Mouse (Mus musculus): ENCODE data around the gene Cotl1. TPM values are rescaled to one million over a fixed set of nuclear protein-coding genes. Genes with fewer than 3 reads are reported as not detected.

The Cotl1 gene
- total and polyA plus RNA-seq, 2 experiments = 12.4 to 40.3 TPM

- peaks cover 3% of the 10 kb centered on the region; the same call in 1 of the 2 replicates for H3K4me1 ChIP-seq (ENCODE audit: control insufficient read depth, insufficient read depth, low read length)
- H3K9ac ChIP-seq (ENCODE audit: low read depth, low read length) = no peak overlapping the region
Measured at GRCm38 (mm10) chr8:119817446-119817845, 22.9 kb downstream of the Cotl1 start.

GRCm38 (mm10) chr8:119816219-119816618, 24.1 kb downstream of the Cotl1 start:
- Histone ChIP-seq H3K9ac (ENCODE audit: low read depth, low read length) (no peak overlapping the region), H3K27ac (replicated peaks; ENCODE audit: insufficient read depth, low read depth, low read length) (no peak overlapping the region), H3K36me3 (ENCODE audit: control insufficient read depth, insufficient read depth, low read length) (no peaks in the 10 kb centered on the region), H3K79me2 (ENCODE audit: control insufficient read depth, insufficient read depth, low read length) (no peaks in the 10 kb centered on the region), H3K27me3 (ENCODE audit: control insufficient read depth, insufficient read depth, low read length) (no peaks in the 10 kb centered on the region), H3K4me1 (ENCODE audit: control insufficient read depth, insufficient read depth, low read length) (peaks cover 3% of the 10 kb centered on the region; the same call in 1 of the 2 replicates), H3K4me3 (ENCODE audit: insufficient read depth, low read depth, low read length) (no peak overlapping the region)
- WGBS = 88% methylated on average over 6 of the region's 6 CpGs
- no peak for TF ChIP-seq CTCF (IDR thresholded peaks at IDR 0.05; ENCODE audit: low read depth, low read length)
- no peak for TF ChIP-seq POLR2A (IDR thresholded peaks at IDR 0.05; ENCODE audit: extremely low read depth, insufficient read depth, low read length)
- DNase-seq (ENCODE audit: extremely low read depth, low read depth, low spot score) = no peak

More at GRCm38 (mm10) chr8:119817446-119817845, 22.9 kb downstream of the Cotl1 start:
- H3K27me3 ChIP-seq (ENCODE audit: control insufficient read depth, insufficient read depth, low read length) = no peaks in the 10 kb centered on the region
- H3K4me3 ChIP-seq (ENCODE audit: insufficient read depth, low read depth, low read length) = no peak overlapping the region
- 51% methylated on average over 12 of the region's 12 CpGs for WGBS
- H3K36me3 ChIP-seq (ENCODE audit: control insufficient read depth, insufficient read depth, low read length) = no peaks in the 10 kb centered on the region
- H3K27ac ChIP-seq (replicated peaks; ENCODE audit: insufficient read depth, low read depth, low read length) = no peak overlapping the region
- no peak for TF ChIP-seq POLR2A (IDR thresholded peaks at IDR 0.05; ENCODE audit: extremely low read depth, insufficient read depth, low read length)
- TF ChIP-seq CTCF (IDR thresholded peaks at IDR 0.05; ENCODE audit: low read depth, low read length) = no peak
- H3K79me2 ChIP-seq (ENCODE audit: control insufficient read depth, insufficient read depth, low read length) = no peaks in the 10 kb centered on the region
- peak; percentile 29 for DNase-seq (ENCODE audit: extremely low read depth, low read depth, low spot score)

GRCm38 (mm10) chr8:119812650-119813431, 27.5 kb downstream of the Cotl1 start:
- Histone ChIP-seq H3K27ac (replicated peaks; ENCODE audit: insufficient read depth, low read depth, low read length) (0 out of 2 replicates have a peak overlapping the region, but pooled peaks have one; percentile 3), H3K36me3 (ENCODE audit: control insufficient read depth, insufficient read depth, low read length) (no peaks in the 10 kb centered on the region), H3K27me3 (ENCODE audit: control insufficient read depth, insufficient read depth, low read length) (no peaks in the 10 kb centered on the region), H3K79me2 (ENCODE audit: control insufficient read depth, insufficient read depth, low read length) (no peaks in the 10 kb centered on the region), H3K9ac (ENCODE audit: low read depth, low read length) (0 out of 2 replicates have a peak overlapping the region, but pooled peaks have one; percentile 1), H3K4me1 (ENCODE audit: control insufficient read depth, insufficient read depth, low read length) (peaks cover 3% of the 10 kb centered on the region; the same call in 1 of the 2 replicates), H3K4me3 (ENCODE audit: insufficient read depth, low read depth, low read length) (no peak overlapping the region)
- TF ChIP-seq CTCF (IDR thresholded peaks at IDR 0.05; ENCODE audit: low read depth, low read length) (no peak), POLR2A (IDR thresholded peaks at IDR 0.05; ENCODE audit: extremely low read depth, insufficient read depth, low read length) (no peak)
- peak; percentile 51 for DNase-seq (ENCODE audit: extremely low read depth, low read depth, low spot score)
- 66% methylated on average over 12 of the region's 12 CpGs for WGBS

DNA sequence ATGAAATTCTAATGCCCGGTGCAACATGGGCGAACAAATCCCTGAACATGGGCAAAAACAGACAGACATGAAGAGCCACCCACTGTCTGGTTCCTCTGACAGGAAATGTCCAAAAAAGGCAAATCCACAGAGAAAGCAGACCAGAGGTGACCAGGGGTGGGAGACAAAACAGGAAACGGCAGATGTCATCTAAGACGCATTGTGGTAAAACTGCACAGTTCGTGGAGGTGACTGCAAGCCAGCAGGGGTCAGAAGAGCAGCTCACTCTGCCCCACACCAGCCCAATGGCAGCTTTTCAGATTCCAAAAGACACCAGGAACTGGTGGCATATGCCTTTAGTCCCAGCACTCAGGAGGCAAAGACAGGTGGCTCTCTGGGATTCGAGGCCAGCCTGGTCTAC, 28.4 kb downstream of the Cotl1 start:
- H3K9ac ChIP-seq (ENCODE audit: low read depth, low read length) = no peak overlapping the region
- H3K4me1 ChIP-seq (ENCODE audit: control insufficient read depth, insufficient read depth, low read length) = peaks cover 3% of the 10 kb centered on the region; the same call in 1 of the 2 replicates
- DNase-seq (ENCODE audit: extremely low read depth, low read depth, low spot score) = peak; percentile 19
- H3K36me3 ChIP-seq (ENCODE audit: control insufficient read depth, insufficient read depth, low read length) = no peaks in the 10 kb centered on the region
- no peak overlapping the region for H3K4me3 ChIP-seq (ENCODE audit: insufficient read depth, low read depth, low read length)
- TF ChIP-seq POLR2A (IDR thresholded peaks at IDR 0.05; ENCODE audit: extremely low read depth, insufficient read depth, low read length) (no peak), CTCF (IDR thresholded peaks at IDR 0.05; ENCODE audit: low read depth, low read length) (peak; percentile 37)
- no peaks in the 10 kb centered on the region for H3K79me2 ChIP-seq (ENCODE audit: control insufficient read depth, insufficient read depth, low read length)
- 54% methylated on average over 6 of the region's 6 CpGs for WGBS
- H3K27ac ChIP-seq (replicated peaks; ENCODE audit: insufficient read depth, low read depth, low read length) = no peak overlapping the region
- no peaks in the 10 kb centered on the region for H3K27me3 ChIP-seq (ENCODE audit: control insufficient read depth, insufficient read depth, low read length)

DNA sequence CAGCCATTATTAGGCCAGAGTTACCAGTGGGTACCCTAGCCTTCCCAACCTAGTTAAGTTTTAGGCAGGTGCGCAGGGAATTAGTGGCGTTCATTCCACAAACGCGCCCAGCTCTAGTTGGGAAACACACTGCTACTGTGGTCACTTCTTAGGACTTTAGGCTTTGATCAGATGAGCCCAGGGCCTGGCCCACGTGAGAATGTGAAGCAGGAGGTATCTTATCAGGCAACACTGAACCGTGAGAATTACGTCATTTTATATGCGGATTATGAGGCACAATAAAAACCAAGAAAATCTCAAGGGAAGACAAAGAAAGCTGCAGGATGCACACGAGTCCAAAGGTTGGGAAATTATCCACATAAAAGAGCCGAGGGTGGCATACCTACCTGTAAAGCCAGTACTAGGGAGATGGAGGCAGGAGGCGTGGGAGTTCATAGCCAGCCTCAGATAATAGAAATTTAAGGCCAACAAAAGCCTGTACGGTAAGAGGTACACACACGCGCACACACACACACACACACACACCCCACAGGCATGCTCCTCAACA, 29.3 kb downstream of the Cotl1 start:
- WGBS = 86% methylated on average over 14 of the region's 14 CpGs
- no peak overlapping the region for H3K9ac ChIP-seq (ENCODE audit: low read depth, low read length)
- no peaks in the 10 kb centered on the region for H3K27me3 ChIP-seq (ENCODE audit: control insufficient read depth, insufficient read depth, low read length)
- H3K79me2 ChIP-seq (ENCODE audit: control insufficient read depth, insufficient read depth, low read length) = no peaks in the 10 kb centered on the region
- H3K4me3 ChIP-seq (ENCODE audit: insufficient read depth, low read depth, low read length) = no peak overlapping the region
- H3K4me1 ChIP-seq (ENCODE audit: control insufficient read depth, insufficient read depth, low read length) = peaks cover 3% of the 10 kb centered on the region; the same call in 1 of the 2 replicates
- H3K27ac ChIP-seq (replicated peaks; ENCODE audit: insufficient read depth, low read depth, low read length) = no peak overlapping the region
- H3K36me3 ChIP-seq (ENCODE audit: control insufficient read depth, insufficient read depth, low read length) = no peaks in the 10 kb centered on the region
- DNase-seq (ENCODE audit: extremely low read depth, low read depth, low spot score) = no peak
- no peak for TF ChIP-seq CTCF (IDR thresholded peaks at IDR 0.05; ENCODE audit: low read depth, low read length)
- TF ChIP-seq POLR2A (IDR thresholded peaks at IDR 0.05; ENCODE audit: extremely low read depth, insufficient read depth, low read length) = no peak
